Mouse (Mus musculus) liver, adult 2 months (tissue): ENCODE data around the gene Vapa. TPM values are rescaled to one million over a fixed set of nuclear protein-coding genes. Genes with fewer than 3 reads are reported as not detected.
"Not testable (repeated sequence)": the region's sequence is repeated elsewhere in the genome, so short reads cannot be mapped to it uniquely, and the experiment has no call there.

Experiments used
- DNase-seq: peaks from one replicate; pipeline ENCODE4 v3.0.0-alpha.2; 2011; ENCODE audit warnings: low read depth, low spot score; ENCODE audit errors: extremely low read depth
- H3K27ac ChIP-seq: fragments of 200-500 bp; replicated peaks from 2 replicates; pipeline ENCODE4 v1.5.1; 2012; ENCODE audit warnings: low read depth, mild to moderate bottlenecking, control low read depth, inconsistent platforms, low read length; ENCODE audit not compliant: insufficient read depth
- H3K27me3 ChIP-seq: fragments of 200-500 bp; 2 replicates; pipeline ENCODE4 v1.6.1; 2012; ENCODE audit warnings: mild to moderate bottlenecking, moderate library complexity, low read length, inconsistent platforms; ENCODE audit not compliant: control insufficient read depth, insufficient read depth
- H3K36me3 ChIP-seq: fragments of 200-500 bp; 2 replicates; pipeline ENCODE4 v1.6.1; 2012; ENCODE audit warnings: low read length, inconsistent platforms; ENCODE audit not compliant: control insufficient read depth, insufficient read depth
- H3K4me1 ChIP-seq: fragments of 200-500 bp; 2 replicates; pipeline ENCODE4 v1.6.1; 2011; ENCODE audit warnings: low read length; ENCODE audit not compliant: control insufficient read depth, insufficient read depth
- H3K4me3 ChIP-seq: fragments of 200-500 bp; 2 replicates; pipeline ENCODE4 v1.5.1; 2011; ENCODE audit warnings: low read depth, mild to moderate bottlenecking, control low read depth, low read length, moderate library complexity; ENCODE audit not compliant: insufficient read depth
- H3K79me2 ChIP-seq: fragments of 200-500 bp; 2 replicates; pipeline ENCODE4 v1.6.1; 2012; ENCODE audit warnings: inconsistent platforms, mild to moderate bottlenecking, low read length, moderate library complexity; ENCODE audit not compliant: control insufficient read depth, insufficient read depth
- H3K9ac ChIP-seq: fragments of 200-500 bp; 2 replicates; pipeline ENCODE4 v1.6.1; 2012; ENCODE audit warnings: low read depth, mild to moderate bottlenecking, control low read depth, inconsistent platforms, low read length
- CTCF ChIP-seq: fragments of 200-500 bp; IDR thresholded peaks from 2 replicates; pipeline ENCODE4 v1.5.1; 2011; ENCODE audit warnings: low read depth, low read length, control low read depth
- POLR2A ChIP-seq: fragments of 200-500 bp; IDR thresholded peaks from 2 replicates; pipeline ENCODE4 v1.6.1; 2011; ENCODE audit warnings: low read length, control low read depth; ENCODE audit not compliant: insufficient read depth; ENCODE audit errors: extremely low read depth
- WGBS: fragments of 180-500 bp; shearing (Covaris S2); methylation state at CpG from one replicate; pipeline ENCODE4 v1.1.7; 2018; 5-methylcytosine and 5-hydroxymethylcytosine counted together
- polyA plus RNA-seq: library from polyadenylated mRNA; depleted of rRNA; stranded (reverse); fragments of >200 nt; gene quantifications from 2 replicates; pipeline ENCODE4 v1.2.3, GENCODE M21; 2012
- total RNA-seq: library from RNA; depleted of rRNA; stranded (reverse); fragments of >200 nt; gene quantifications from 2 replicates; pipeline ENCODE4 v1.2.3, GENCODE M21; 2014

Vapa gene
- total and polyA plus RNA-seq, 2 experiments = 17.9 to 51.7 TPM

GRCm38 (mm10) chr17:65635715-65636360 is 22.5 kb upstream of the Vapa start:
- H3K79me2 ChIP-seq = no peaks in the 10 kb centered on the region

GRCm38 (mm10) chr17:65629943-65630342 is 16.6 kb upstream of the Vapa start:
- TF ChIP-seq POLR2A (no peak), CTCF (no peak)
- H3K27me3 ChIP-seq = no peaks in the 10 kb centered on the region
- WGBS = 82% methylated on average over 6 of the region's 6 CpGs
- no peaks in the 10 kb centered on the region for H3K36me3 ChIP-seq
- no peak for DNase-seq
- no peak overlapping the region for H3K4me3 ChIP-seq
- no peak overlapping the region for H3K9ac ChIP-seq
- no peaks in the 10 kb centered on the region for H3K79me2 ChIP-seq
- no peak overlapping the region for H3K27ac ChIP-seq
- peaks cover 2% of the 10 kb centered on the region; the same call in 1 of the 2 replicates for H3K4me1 ChIP-seq

More at GRCm38 (mm10) chr17:65635715-65636360, 22.5 kb upstream of the Vapa start:
- no peaks in the 10 kb centered on the region for H3K4me1 ChIP-seq
- H3K27ac ChIP-seq = no peak overlapping the region
- no peaks in the 10 kb centered on the region for H3K27me3 ChIP-seq
- no peaks in the 10 kb centered on the region for H3K36me3 ChIP-seq
- H3K4me3 ChIP-seq = no peak overlapping the region
- TF ChIP-seq CTCF = no peak
- DNase-seq = no peak
- 71% methylated on average over 14 of the region's 14 CpGs for WGBS
- H3K9ac ChIP-seq = no peak overlapping the region

GRCm38 (mm10) chr17:65628823-65629532 is 15.6 kb upstream of the Vapa start:
- not testable (repeated sequence) for H3K36me3 ChIP-seq, H3K4me3 ChIP-seq, DNase-seq, H3K27me3 ChIP-seq, H3K27ac ChIP-seq, H3K79me2 ChIP-seq, H3K4me1 ChIP-seq, H3K9ac ChIP-seq
- 72% methylated on average over 13 of the region's 13 CpGs for WGBS

- Histone ChIP-seq H3K4me1 (peaks cover 7% of the 10 kb centered on the region), H3K27ac (no peak overlapping the region), H3K9ac (no peak overlapping the region), H3K27me3 (no peaks in the 10 kb centered on the region), H3K36me3 (no peaks in the 10 kb centered on the region), H3K79me2 (no peaks in the 10 kb centered on the region), H3K4me3 (no peak overlapping the region)
- TF ChIP-seq CTCF (no peak), POLR2A (no peak)
- DNase-seq = no peak
- WGBS = 76% methylated on average over 6 of the region's 6 CpGs
Measured at GRCm38 (mm10) chr17:65626301-65626700, 12.9 kb upstream of the Vapa start.

- 88% methylated on average over 6 of the region's 6 CpGs for WGBS
- DNase-seq = no peak
Measured at GRCm38 (mm10) chr17:65625563-65625962, 12.2 kb upstream of the Vapa start.

GRCm38 (mm10) chr17:65623130-65623529 is 9.8 kb upstream of the Vapa start:
- H3K27ac ChIP-seq = peak overlapping the region; percentile 31
- peak; percentile 89 for DNase-seq
- H3K4me3 ChIP-seq = no peak overlapping the region
- no peak overlapping the region for H3K9ac ChIP-seq
- H3K79me2 ChIP-seq = no peaks in the 10 kb centered on the region
- no peaks in the 10 kb centered on the region for H3K36me3 ChIP-seq
- H3K4me1 ChIP-seq = peaks cover 11% of the 10 kb centered on the region
- H3K27me3 ChIP-seq = no peaks in the 10 kb centered on the region
- TF ChIP-seq POLR2A (no peak), CTCF (no peak)

More at GRCm38 (mm10) chr17:65625563-65625962, 12.2 kb upstream of the Vapa start:
- no peaks in the 10 kb centered on the region for H3K36me3 ChIP-seq
- H3K4me1 ChIP-seq = peaks cover 7% of the 10 kb centered on the region
- TF ChIP-seq CTCF = no peak
- no peak for TF ChIP-seq POLR2A
- H3K27me3 ChIP-seq = no peaks in the 10 kb centered on the region
- H3K9ac ChIP-seq = no peak overlapping the region
- H3K27ac ChIP-seq = no peak overlapping the region
- H3K4me3 ChIP-seq = no peak overlapping the region
- H3K79me2 ChIP-seq = no peaks in the 10 kb centered on the region
